Mouse (Mus musculus): ENCODE results near the gene Rftn1. TPM values are rescaled to one million over a fixed set of nuclear protein-coding genes. Genes with fewer than 3 reads are reported as not detected.
"Not testable (repeated sequence)": the region's sequence is repeated elsewhere in the genome, so short reads cannot be mapped to it uniquely, and the experiment has no call there.

Rftn1 gene
- total and polyA plus RNA-seq, 3 experiments, result 41.5 to 50.5 (median 49.4) TPM

DNA sequence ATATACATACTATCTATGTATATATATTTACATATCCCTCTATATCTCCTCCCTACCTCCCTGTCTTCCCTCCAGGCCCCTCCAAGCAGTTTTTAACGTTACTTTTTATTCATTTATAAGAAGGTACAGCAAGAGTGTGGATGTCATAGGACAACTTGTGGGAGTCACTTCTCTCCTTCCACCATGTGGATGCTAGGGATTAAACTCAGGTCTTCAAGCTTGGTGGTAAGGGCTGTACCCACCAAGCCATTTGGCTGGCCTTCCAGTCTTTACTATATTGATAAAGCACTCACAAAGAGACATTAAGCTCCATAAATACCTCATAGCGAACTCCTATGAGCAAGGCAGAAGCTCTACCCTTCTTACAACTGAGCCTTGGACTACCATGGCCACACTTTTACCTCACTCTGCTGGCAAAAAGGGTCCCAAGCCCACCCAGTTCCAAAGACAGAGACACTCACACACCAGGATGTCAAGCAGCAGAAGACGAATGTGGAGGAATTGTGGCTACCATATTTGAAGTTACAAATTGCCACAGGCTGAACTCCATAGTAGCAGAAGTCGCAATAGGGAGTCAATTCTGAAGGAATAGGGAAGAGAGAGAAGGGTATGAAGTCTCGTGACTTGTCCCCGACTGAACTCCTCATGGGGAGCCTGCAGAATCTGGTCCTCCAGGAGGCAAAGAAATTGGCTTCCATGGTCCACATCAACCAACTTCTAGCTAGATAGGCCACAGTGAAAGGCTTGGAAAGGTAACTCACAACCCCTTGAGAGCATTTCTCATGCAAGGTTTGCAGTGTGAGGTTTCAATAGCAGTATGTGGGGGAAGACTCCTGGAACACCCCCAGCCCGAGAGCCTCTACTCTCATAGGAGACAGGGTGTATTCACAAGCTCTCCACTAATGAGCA, 17.9 kb upstream of the Rftn1 start:
- no peak overlapping the region for H3K27ac ChIP-seq
- H3K36me3 ChIP-seq (ENCODE audit: control insufficient read depth, insufficient read depth, low read length), result no peaks in the 10 kb centered on the region
- WGBS, result 89% methylated on average over 7 of the region's 7 CpGs
- no peaks in the 10 kb centered on the region for H3K27me3 ChIP-seq (ENCODE audit: control insufficient read depth, insufficient read depth, low read length)
- H3K4me1 ChIP-seq (ENCODE audit: control insufficient read depth, insufficient read depth, low read length), result no peaks in the 10 kb centered on the region
- H3K4me3 ChIP-seq, result no peak overlapping the region
- no peak overlapping the region for H3K9ac ChIP-seq (ENCODE audit: low read depth, low read length)
- TF ChIP-seq EP300 (IDR thresholded peaks at IDR 0.05; ENCODE audit: insufficient read depth, low read depth, low read length), result no peak
- TF ChIP-seq POLR2A (IDR thresholded peaks at IDR 0.05; ENCODE audit: insufficient read depth, low read depth, low read length), result no peak
- TF ChIP-seq CTCF (IDR thresholded peaks at IDR 0.05), result no peak
- peak in 1 of 2 experiments; percentile 6 for DNase-seq
- intact Hi-C loops (cut with DNase I), result no loop called here
- H3K79me2 ChIP-seq (replicated peaks; ENCODE audit: control insufficient read depth, insufficient read depth, low read length), result no peaks in the 10 kb centered on the region

DNA sequence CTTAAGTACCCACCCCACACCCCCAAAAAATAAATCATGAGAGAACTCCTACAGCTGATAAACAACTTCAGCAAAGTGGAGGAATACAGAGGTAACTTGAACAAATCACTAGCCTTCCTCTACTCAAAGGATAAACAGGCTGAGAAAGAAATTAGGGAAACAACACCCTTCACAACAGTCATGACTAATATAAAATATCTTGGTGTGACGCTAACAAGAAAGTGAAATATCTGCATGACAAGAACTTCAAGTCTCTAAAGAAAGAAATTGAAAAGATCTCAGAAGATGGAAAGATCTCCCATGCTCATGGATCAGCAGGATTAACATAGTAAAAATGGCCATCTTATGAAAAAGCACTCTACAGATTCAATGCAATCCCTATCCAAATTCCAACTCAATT, 15.8 kb upstream of the Rftn1 start:
- WGBS, result 92% methylated on average over 1 of the region's 1 CpGs
- H3K79me2 ChIP-seq (replicated peaks; ENCODE audit: control insufficient read depth, insufficient read depth, low read length); H3K27ac ChIP-seq; H3K9ac ChIP-seq (ENCODE audit: low read depth, low read length); intact Hi-C loops (cut with DNase I); H3K4me1 ChIP-seq (ENCODE audit: control insufficient read depth, insufficient read depth, low read length); H3K27me3 ChIP-seq (ENCODE audit: control insufficient read depth, insufficient read depth, low read length); H3K4me3 ChIP-seq; H3K36me3 ChIP-seq (ENCODE audit: control insufficient read depth, insufficient read depth, low read length); DNase-seq: not testable (repeated sequence)

DNA sequence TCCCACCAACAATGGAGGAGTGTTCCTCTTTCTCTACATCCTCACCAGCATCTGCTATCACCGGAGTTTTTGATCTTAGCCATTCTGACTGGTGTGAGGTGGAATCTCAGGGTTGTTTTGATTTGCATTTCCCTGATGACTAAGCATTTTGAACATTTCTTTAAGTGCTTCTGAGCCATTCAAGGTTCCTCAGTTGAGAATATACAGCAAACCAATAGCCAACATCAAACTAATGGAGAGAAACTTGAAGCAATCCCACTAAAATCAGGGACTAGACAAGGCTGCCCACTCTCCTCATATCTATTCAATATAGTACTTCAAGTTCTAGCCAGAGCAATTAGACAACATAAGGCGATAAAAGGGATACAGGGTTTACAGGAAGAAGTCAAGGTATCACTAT, 15.4 kb upstream of the Rftn1 start:
- DNase-seq; H3K4me3 ChIP-seq; H3K27me3 ChIP-seq (ENCODE audit: control insufficient read depth, insufficient read depth, low read length); H3K9ac ChIP-seq (ENCODE audit: low read depth, low read length); H3K4me1 ChIP-seq (ENCODE audit: control insufficient read depth, insufficient read depth, low read length); H3K27ac ChIP-seq; intact Hi-C loops (cut with DNase I); H3K79me2 ChIP-seq (replicated peaks; ENCODE audit: control insufficient read depth, insufficient read depth, low read length); H3K36me3 ChIP-seq (ENCODE audit: control insufficient read depth, insufficient read depth, low read length): not testable (repeated sequence)
- WGBS, result 85% methylated on average over 2 of the region's 2 CpGs

DNA sequence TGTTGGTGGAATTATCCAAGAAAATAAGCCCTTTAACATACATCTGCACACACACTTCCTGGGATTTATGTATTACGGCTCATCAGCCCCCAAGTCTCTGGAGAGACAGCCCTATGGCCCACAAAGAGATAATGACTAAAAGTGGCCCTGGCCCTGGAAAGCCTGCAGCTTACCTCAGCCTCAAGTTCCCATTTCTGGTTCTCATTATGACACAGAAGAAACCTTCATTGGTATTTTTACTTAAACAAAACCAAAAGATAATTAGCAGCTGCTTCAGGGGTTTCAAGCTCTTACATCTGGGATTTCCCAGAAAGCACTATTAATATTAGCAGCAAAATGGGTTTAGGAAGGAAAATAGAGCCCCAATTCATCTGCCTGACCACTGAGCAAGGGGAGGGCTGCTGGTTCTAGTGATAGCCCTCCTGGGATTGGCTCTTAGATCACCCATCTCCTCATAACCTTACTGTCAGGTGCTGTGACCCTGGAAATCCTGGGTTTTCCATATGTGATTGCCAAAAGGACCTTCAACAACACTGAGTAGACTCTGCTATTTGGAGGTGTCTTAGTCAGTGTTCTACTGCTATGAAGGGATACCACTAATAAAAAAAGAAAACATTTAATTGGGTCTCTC, 14.8 kb upstream of the Rftn1 start:
- no peaks in the 10 kb centered on the region for H3K27me3 ChIP-seq (ENCODE audit: control insufficient read depth, insufficient read depth, low read length)
- H3K36me3 ChIP-seq (ENCODE audit: control insufficient read depth, insufficient read depth, low read length), result no peaks in the 10 kb centered on the region
- WGBS, result 73% methylated on average over 1 of the region's 1 CpGs
- no peak overlapping the region for H3K27ac ChIP-seq
- H3K9ac ChIP-seq (ENCODE audit: low read depth, low read length), result no peak overlapping the region
- H3K79me2 ChIP-seq (replicated peaks; ENCODE audit: control insufficient read depth, insufficient read depth, low read length), result no peaks in the 10 kb centered on the region
- intact Hi-C loops (cut with DNase I), result no loop called here
- DNase-seq, result no peak
- TF ChIP-seq CTCF (IDR thresholded peaks at IDR 0.05), result no peak
- TF ChIP-seq POLR2A (IDR thresholded peaks at IDR 0.05; ENCODE audit: insufficient read depth, low read depth, low read length), result no peak
- no peak overlapping the region for H3K4me3 ChIP-seq
- peaks cover 1% of the 10 kb centered on the region for H3K4me1 ChIP-seq (ENCODE audit: control insufficient read depth, insufficient read depth, low read length)

DNA sequence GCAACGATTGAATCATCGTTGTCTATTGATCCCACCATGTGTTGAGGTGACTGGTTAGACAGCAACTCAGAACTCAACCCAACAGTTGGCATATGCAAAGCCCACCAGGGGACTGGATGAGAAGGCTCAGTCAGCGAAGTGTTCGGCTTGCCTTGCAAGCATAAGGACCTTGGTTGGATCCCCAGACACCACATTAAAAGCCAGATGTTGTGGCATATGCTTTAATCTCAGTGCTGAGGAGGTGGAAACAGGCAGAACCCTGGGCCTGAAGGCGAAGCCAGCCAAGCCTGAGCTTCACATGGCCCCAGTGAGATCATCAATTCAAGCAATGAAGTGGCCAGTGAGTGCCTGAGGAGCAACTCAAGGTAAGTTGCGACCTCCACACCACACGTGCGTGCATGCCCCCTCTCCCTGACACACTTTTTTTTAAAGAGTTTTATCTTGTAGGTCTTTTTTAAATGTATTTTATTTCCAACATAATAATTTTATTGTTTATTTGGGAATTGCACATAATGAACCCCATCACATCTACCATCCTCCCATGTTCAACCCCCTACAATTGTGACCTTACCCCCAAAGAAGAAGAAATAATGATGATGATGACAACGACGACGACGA, 11.5 kb upstream of the Rftn1 start:
- Histone ChIP-seq H3K79me2 (replicated peaks; ENCODE audit: control insufficient read depth, insufficient read depth, low read length) (no peaks in the 10 kb centered on the region), H3K27me3 (ENCODE audit: control insufficient read depth, insufficient read depth, low read length) (no peaks in the 10 kb centered on the region), H3K4me3 (no peak overlapping the region), H3K27ac (no peak overlapping the region), H3K9ac (ENCODE audit: low read depth, low read length) (no peak overlapping the region), H3K36me3 (ENCODE audit: control insufficient read depth, insufficient read depth, low read length) (no peaks in the 10 kb centered on the region), H3K4me1 (ENCODE audit: control insufficient read depth, insufficient read depth, low read length) (peaks cover 16% of the 10 kb centered on the region)
- peak in 1 of 2 experiments; percentile 10 for DNase-seq
- intact Hi-C loops (cut with DNase I), result loop anchor here (2.0 kb wide), 1 partner anchor 17 kb away; no protein-coding TSS in a partner anchor
- TF ChIP-seq EP300 (IDR thresholded peaks at IDR 0.05; ENCODE audit: insufficient read depth, low read depth, low read length) (no peak), CTCF (IDR thresholded peaks at IDR 0.05) (no peak), POLR2A (IDR thresholded peaks at IDR 0.05; ENCODE audit: insufficient read depth, low read depth, low read length) (no peak)
- 93% methylated on average over 12 of the region's 12 CpGs for WGBS
